Mouse (Mus musculus) CH12.LX (cell line): ENCODE data around the gene Sufu. TPM values are rescaled to one million over a fixed set of nuclear protein-coding genes. Genes with fewer than 3 reads are reported as not detected.
A peak's percentile ranks its signal among the peaks of the same experiment; 100 is the strongest.

Source experiments
- DNase-seq: peaks from one replicate; pipeline ENCODE4 v3.0.0-alpha.2; 2013; ENCODE audit errors: extremely low read depth
- H3K27ac ChIP-seq: 2 replicates; pipeline ENCODE4 v1.5.1; 2012; ENCODE audit warnings: low read depth, mild to moderate bottlenecking, control low read depth, moderate library complexity; ENCODE audit not compliant: insufficient read depth
- H3K27me3 ChIP-seq: replicated peaks from 2 replicates; pipeline ENCODE3; 2012; ENCODE audit warnings: inconsistent platforms
- H3K36me3 ChIP-seq, 2 experiments: replicated peaks in 1 of 2; 2 replicates each; pipeline versions ENCODE3 to v1.6.1; 2012; ENCODE audit warnings: inconsistent platforms in 1 of 2, low read length in 1 of 2, mild to moderate bottlenecking in 1 of 2, mixed read lengths in 1 of 2, moderate library complexity in 1 of 2; ENCODE audit not compliant: control insufficient read depth in 1 of 2, insufficient read depth in 1 of 2
- H3K4me1 ChIP-seq, 2 experiments: 2 replicates each; pipeline ENCODE4 v1.6.1; 2012; ENCODE audit warnings: inconsistent platforms in 1 of 2, moderate library complexity in 1 of 2; ENCODE audit not compliant: insufficient read depth in 2 of 2, control insufficient read depth in 1 of 2
- H3K4me2 ChIP-seq: 2 replicates; pipeline ENCODE4 v1.6.1; 2012; ENCODE audit warnings: low read depth, mild to moderate bottlenecking, control low read depth; ENCODE audit not compliant: poor library complexity, insufficient read depth, severe bottlenecking
- H3K4me3 ChIP-seq, 3 experiments: fragments of 150-350 bp in 1 of 3; sonication (generic) in 1 of 3; replicated peaks in 1 of 3; 2 replicates each; pipeline versions ENCODE3 to v1.5.1; 2011 to 2012; ENCODE audit warnings: low read depth in 2 of 3, low read length in 2 of 3, mild to moderate bottlenecking in 2 of 3, moderate library complexity in 2 of 3, control low read depth in 1 of 3, improper control_type of control experiment in 1 of 3, inconsistent platforms in 1 of 3, mixed read lengths in 1 of 3; ENCODE audit not compliant: poor library complexity in 1 of 3
- H3K79me2 ChIP-seq: replicated peaks from 2 replicates; pipeline ENCODE4 v1.6.1; 2012; ENCODE audit warnings: mild to moderate bottlenecking, moderate library complexity; ENCODE audit not compliant: control insufficient read depth, poor library complexity, insufficient read depth, severe bottlenecking; ENCODE audit errors: extremely low read depth
- H3K9ac ChIP-seq: 2 replicates; pipeline ENCODE4 v1.6.1; 2012; ENCODE audit warnings: low read depth, mild to moderate bottlenecking, control low read depth, moderate library complexity; ENCODE audit not compliant: insufficient read depth
- H3K9me3 ChIP-seq: replicated peaks from 2 replicates; pipeline ENCODE3; 2012; ENCODE audit warnings: low read length, inconsistent platforms, mixed read lengths
- BHLHE40 ChIP-seq: IDR thresholded peaks from 2 replicates; pipeline ENCODE4 v1.6.1; 2011; ENCODE audit warnings: mild to moderate bottlenecking, low read depth, low read length, improper control_type of control experiment
- CHD1 ChIP-seq: IDR thresholded peaks from 2 replicates; pipeline ENCODE4 v1.6.1; 2012; ENCODE audit warnings: low read depth, low read length, improper control_type of control experiment, inconsistent platforms
- CHD2 ChIP-seq: IDR thresholded peaks from 2 replicates; pipeline ENCODE4 v1.6.1; 2011; ENCODE audit warnings: low read length, improper control_type of control experiment
- CTCF ChIP-seq, 2 experiments: IDR thresholded peaks in 1 of 2; conservative IDR thresholded peaks in 1 of 2; 2 replicates each; pipeline ENCODE4 v1.5.1; 2011 to 2012; ENCODE audit warnings: low read depth in 2 of 2, low read length in 2 of 2, improper control_type of control experiment in 1 of 2, inconsistent platforms in 1 of 2, mild to moderate bottlenecking in 1 of 2, moderate library complexity in 1 of 2
- E2F4 ChIP-seq: IDR thresholded peaks from 2 replicates; pipeline ENCODE4 v1.6.1; 2011; ENCODE audit warnings: low read depth, low read length, improper control_type of control experiment; ENCODE audit not compliant: insufficient replicate concordance
- ELF1 ChIP-seq: IDR thresholded peaks from 2 replicates; pipeline ENCODE4 v1.6.1; 2014; ENCODE audit warnings: low read depth, mild to moderate bottlenecking, inconsistent platforms, low read length, improper control_type of control experiment
- EP300 ChIP-seq: IDR thresholded peaks from 2 replicates; pipeline ENCODE4 v1.6.1; 2011; ENCODE audit warnings: low read length, improper control_type of control experiment
- ETS1 ChIP-seq: conservative IDR thresholded peaks from 2 replicates; pipeline ENCODE4 v1.6.1; 2012; ENCODE audit warnings: low read depth, mild to moderate bottlenecking, inconsistent platforms, low read length, improper control_type of control experiment, moderate library complexity
- GABPA ChIP-seq: IDR thresholded peaks from 2 replicates; pipeline ENCODE4 v1.6.1; 2012; ENCODE audit warnings: low read depth, low read length, improper control_type of control experiment, inconsistent platforms; ENCODE audit not compliant: insufficient replicate concordance
- HCFC1 ChIP-seq: IDR thresholded peaks from 2 replicates; pipeline ENCODE4 v1.6.1; 2012; ENCODE audit warnings: low read depth, mild to moderate bottlenecking, inconsistent platforms, low read length, improper control_type of control experiment
- IRF4 ChIP-seq: IDR thresholded peaks from 2 replicates; pipeline ENCODE4 v1.6.1; 2014; ENCODE audit warnings: low read depth, mild to moderate bottlenecking, inconsistent platforms, low read length, improper control_type of control experiment
- JUN ChIP-seq: IDR thresholded peaks from 2 replicates; pipeline ENCODE4 v1.6.1; 2011; ENCODE audit warnings: low read depth, mild to moderate bottlenecking, low read length, improper control_type of control experiment, moderate library complexity; ENCODE audit not compliant: insufficient read depth
- JUND ChIP-seq: conservative IDR thresholded peaks from 2 replicates; pipeline ENCODE4 v1.6.1; 2011; ENCODE audit warnings: low read depth, low read length, improper control_type of control experiment
- KAT2A ChIP-seq: IDR thresholded peaks from 2 replicates; pipeline ENCODE4 v1.6.1; 2012; ENCODE audit warnings: low read length, improper control_type of control experiment, inconsistent platforms; ENCODE audit not compliant: insufficient replicate concordance
- MAFK ChIP-seq: IDR thresholded peaks from 2 replicates; pipeline ENCODE4 v1.6.1; 2011; ENCODE audit warnings: low read length, improper control_type of control experiment; ENCODE audit not compliant: insufficient replicate concordance
- MAX ChIP-seq: IDR thresholded peaks from 2 replicates; pipeline ENCODE4 v1.6.1; 2011; ENCODE audit warnings: low read length, improper control_type of control experiment
- MAZ ChIP-seq: IDR thresholded peaks from 2 replicates; pipeline ENCODE4 v1.6.1; 2012; ENCODE audit warnings: low read depth, mild to moderate bottlenecking, inconsistent platforms, low read length, improper control_type of control experiment, moderate library complexity
- MEF2A ChIP-seq: IDR thresholded peaks from 2 replicates; pipeline ENCODE4 v1.6.1; 2014; ENCODE audit warnings: low read depth, mild to moderate bottlenecking, inconsistent platforms, low read length, improper control_type of control experiment, borderline replicate concordance
- MXI1 ChIP-seq: IDR thresholded peaks from 2 replicates; pipeline ENCODE4 v1.6.1; 2011; ENCODE audit warnings: mild to moderate bottlenecking, low read depth, low read length, improper control_type of control experiment
- MYC ChIP-seq: IDR thresholded peaks from 2 replicates; pipeline ENCODE4 v1.6.1; 2011; ENCODE audit warnings: low read depth, mild to moderate bottlenecking, improper control_type of control experiment, low read length
- NELFE ChIP-seq: IDR thresholded peaks from 2 replicates; pipeline ENCODE4 v1.6.1; 2011; ENCODE audit warnings: low read depth, low read length, improper control_type of control experiment
- NRF1 ChIP-seq: IDR thresholded peaks from 2 replicates; pipeline ENCODE4 v1.6.1; 2014; ENCODE audit warnings: low read depth, mild to moderate bottlenecking, inconsistent platforms, low read length, improper control_type of control experiment, moderate library complexity
- PAX5 ChIP-seq: IDR thresholded peaks from 2 replicates; pipeline ENCODE4 v1.6.1; 2012; ENCODE audit warnings: low read length, inconsistent platforms, mixed read lengths
- POLR2A ChIP-seq: IDR thresholded peaks from 2 replicates; pipeline ENCODE4 v1.6.1; 2011; ENCODE audit warnings: low read depth, mild to moderate bottlenecking, improper control_type of control experiment, low read length
- POLR2AphosphoS2 ChIP-seq: IDR thresholded peaks from 2 replicates; pipeline ENCODE4 v1.6.1; 2011; ENCODE audit warnings: low read depth, low read length, improper control_type of control experiment
- RAD21 ChIP-seq: IDR thresholded peaks from 2 replicates; pipeline ENCODE4 v1.6.1; 2011; ENCODE audit warnings: low read depth, mild to moderate bottlenecking, low read length, improper control_type of control experiment, moderate library complexity
- RCOR1 ChIP-seq: conservative IDR thresholded peaks from 2 replicates; pipeline ENCODE4 v1.6.1; 2012; ENCODE audit warnings: low read depth, mild to moderate bottlenecking, inconsistent platforms, low read length, improper control_type of control experiment
- SIN3A ChIP-seq: IDR thresholded peaks from 2 replicates; pipeline ENCODE4 v1.6.1; 2012; ENCODE audit warnings: low read length, improper control_type of control experiment, inconsistent platforms
- SMC3 ChIP-seq: IDR thresholded peaks from 2 replicates; pipeline ENCODE4 v1.6.1; 2011; ENCODE audit warnings: low read depth, low read length, improper control_type of control experiment
- TBP ChIP-seq: conservative IDR thresholded peaks from 2 replicates; pipeline ENCODE4 v1.6.1; 2011; ENCODE audit warnings: low read depth, low read length, improper control_type of control experiment
- TCF12 ChIP-seq: IDR thresholded peaks from 2 replicates; pipeline ENCODE4 v1.6.1; 2014; ENCODE audit warnings: low read depth, mild to moderate bottlenecking, inconsistent platforms, low read length, improper control_type of control experiment
- UBTF ChIP-seq: IDR thresholded peaks from 2 replicates; pipeline ENCODE4 v1.6.1; 2012; ENCODE audit warnings: low read depth, mild to moderate bottlenecking, inconsistent platforms, low read length, improper control_type of control experiment, moderate library complexity
- USF1 ChIP-seq: IDR thresholded peaks from 2 replicates; pipeline ENCODE4 v1.6.1; 2014; ENCODE audit warnings: low read depth, mild to moderate bottlenecking, inconsistent platforms, low read length, improper control_type of control experiment
- USF2 ChIP-seq: conservative IDR thresholded peaks from 2 replicates; pipeline ENCODE4 v1.6.1; 2011; ENCODE audit warnings: low read depth, low read length, improper control_type of control experiment
- ZC3H11A ChIP-seq: IDR thresholded peaks from 2 replicates; pipeline ENCODE4 v1.6.1; 2012; ENCODE audit warnings: low read depth, mild to moderate bottlenecking, inconsistent platforms, low read length, improper control_type of control experiment
- ZKSCAN1 ChIP-seq: IDR thresholded peaks from 2 replicates; pipeline ENCODE4 v1.6.1; 2012; ENCODE audit warnings: low read depth, inconsistent platforms, low read length, improper control_type of control experiment, borderline replicate concordance
- ZMIZ1 ChIP-seq: IDR thresholded peaks from 2 replicates; pipeline ENCODE4 v1.6.1; 2012; ENCODE audit warnings: low read depth, mild to moderate bottlenecking, inconsistent platforms, low read length, improper control_type of control experiment
- ZNF384 ChIP-seq: IDR thresholded peaks from 2 replicates; pipeline ENCODE4 v1.6.1; 2012; ENCODE audit warnings: low read depth, low read length, improper control_type of control experiment, inconsistent platforms
- dilution Hi-C: fragments of 300-500 bp; cut with MboI; formaldehyde crosslinking; loops from 2 replicates; pipeline ENCODE4 v1.14.3; 2020; ENCODE audit warnings: low sequenced_read_pairs; ENCODE audit not compliant: extremely low pct_unique_long_range_greater_than_20kb, extremely low pct_ligation_motif_present
- in situ Hi-C: fragments of 300-500 bp; cut with MboI; formaldehyde crosslinking; loops from 3 replicates; pipeline ENCODE4 v1.14.3; 2019; ENCODE audit warnings: low sequenced_read_pairs, low pct_ligation_motif_present, low pct_unique_long_range_greater_than_20kb, mixed read lengths
- polyA plus RNA-seq: library from polyadenylated mRNA; unstranded; fragments of >175 nt; gene quantifications from 2 replicates; pipeline ENCODE4 v1.2.1, GENCODE M21; 2012; ENCODE audit warnings: low read depth; ENCODE audit not compliant: insufficient read length
- total RNA-seq, 2 experiments: library from RNA; depleted of rRNA; stranded (reverse); fragments of 300-350 nt in 1 of 2; fragments of >200 nt in 1 of 2; gene quantifications; 2 replicates each; pipeline ENCODE4 v1.2.3; 2012 to 2014

Sufu gene
- total and polyA plus RNA-seq, 3 experiments = 3.6 to 22.6 (median 9.8) TPM

GRCm38 (mm10) chr19:46503351-46504084 lies 106.8 kb downstream of the Sufu start:
- Histone ChIP-seq H3K36me3 (peaks cover 17 to 41% of the 10 kb centered on the region in 2 experiments), H3K4me2 (peak overlapping the region; percentile 82), H3K4me1 (peaks cover 14 to 37% of the 10 kb centered on the region in 2 experiments), H3K4me3 (peak overlapping the region; percentile 82 to 93 (median 93)), H3K27me3 (no peaks in the 10 kb centered on the region), H3K9ac (peak overlapping the region; percentile 98), H3K79me2 (peaks cover 60% of the 10 kb centered on the region), H3K27ac (peak overlapping the region; percentile 96), H3K9me3 (no peaks in the 10 kb centered on the region)
- dilution Hi-C loops = no loop called here
- peak; percentile 93 for DNase-seq
- in situ Hi-C loops = no loop called here
- TF ChIP-seq SIN3A = peak; percentile 97
- TF ChIP-seq ZKSCAN1 = no peak
- TF ChIP-seq MAX = peak; percentile 29; the same call in 1 of the 2 replicates
- 0 out of 2 replicates have a peak, but pooled peaks have one; percentile 46 for TF ChIP-seq CHD1
- peak; percentile 39; the same call in 1 of the 2 replicates for TF ChIP-seq NELFE
- peak; percentile 68; the same call in 1 of the 2 replicates for TF ChIP-seq TBP
- TF ChIP-seq POLR2AphosphoS2 = no peak; the same call in 1 of the 2 replicates
- 0 out of 2 replicates have a peak, but pooled peaks have one; percentile 44 for TF ChIP-seq BHLHE40
- no peak for TF ChIP-seq CTCF (conservative IDR thresholded peaks at IDR 0.05 in 1 of 2, IDR thresholded peaks at IDR 0.05 in 1 of 2; ENCODE audit: low read depth in 2 of 2, low read length in 2 of 2)
- no peak; the same call in 1 of the 2 replicates for TF ChIP-seq RAD21
- TF ChIP-seq E2F4 = no peak
- no peak for TF ChIP-seq JUN
- no peak for TF ChIP-seq MYC
- TF ChIP-seq KAT2A = no peak
- TF ChIP-seq TCF12 = peak; percentile 54; the same call in 1 of the 2 replicates
- TF ChIP-seq USF2 = no peak
- no peak for TF ChIP-seq MAFK
- TF ChIP-seq MXI1 = no peak; the same call in 1 of the 2 replicates
- 0 out of 2 replicates have a peak, but pooled peaks have one; percentile 63 for TF ChIP-seq MEF2A
- peak; percentile 37; the same call in 1 of the 2 replicates for TF ChIP-seq ZMIZ1
- peak; percentile 49 for TF ChIP-seq ELF1
- TF ChIP-seq GABPA = no peak
- peak; percentile 17; the same call in 1 of the 2 replicates for TF ChIP-seq EP300
- TF ChIP-seq USF1 = no peak
- peak; percentile 40 for TF ChIP-seq ZNF384
- no peak for TF ChIP-seq HCFC1
- no peak for TF ChIP-seq ZC3H11A
- TF ChIP-seq CHD2 = peak; percentile 65
- TF ChIP-seq PAX5 = no peak
- TF ChIP-seq ETS1 = peak; percentile 46
- no peak for TF ChIP-seq IRF4
- peak; percentile 63 for TF ChIP-seq POLR2A
- no peak for TF ChIP-seq UBTF
- peak; percentile 6; the same call in 1 of the 2 replicates for TF ChIP-seq SMC3
- TF ChIP-seq RCOR1 = no peak
- no peak for TF ChIP-seq NRF1
- no peak for TF ChIP-seq JUND
- peak; percentile 73 for TF ChIP-seq MAZ
